In the genomic region with DNA sequence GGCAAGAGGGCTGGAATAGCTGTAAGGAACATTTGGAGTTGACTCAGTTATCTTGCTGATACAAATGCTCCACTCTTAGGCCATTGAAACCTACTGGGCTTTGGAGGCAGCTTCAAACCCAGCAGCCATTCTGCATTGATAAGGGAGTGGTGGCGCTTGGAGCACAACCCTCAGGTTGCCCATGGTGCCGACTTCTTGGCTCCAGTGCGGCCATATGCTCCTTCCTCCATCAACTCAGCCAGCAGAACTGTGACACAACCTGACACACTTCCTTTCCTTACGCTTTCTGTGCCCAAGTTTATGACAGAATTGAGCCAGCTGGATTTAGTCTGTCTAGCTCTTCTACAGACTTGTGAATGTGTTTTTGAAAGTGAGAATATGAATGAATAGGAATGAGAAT, we compare ENCODE assay signal across 10 mouse cellular contexts. TPM values are rescaled to one million over a fixed set of nuclear protein-coding genes. Genes with fewer than 3 reads are reported as not detected.
DNase-seq lines count a peak whose midpoint lies in the region; ATAC-seq lines count a peak whose summit lies in the region.
"Had no signal": no experiment of that assay in that cellular context is flagged by ENCODE, and none has a peak within 500 bp of the region (broad histone marks: within the 10 kb centered on the region; RNA-seq: fewer than 3 reads in every experiment).

No protein-coding gene starts in this region.

- no peak overlapping the region for H3K27ac ChIP-seq in kidney, embryonic 14.5 days (ENCODE audit: low read depth, low read length)
- H3K27ac ChIP-seq in embryonic facial prominence, embryonic 11.5 days (replicated peaks; ENCODE audit: low read depth, low read length), result no peak overlapping the region
- peak overlapping the region; percentile 100 for H3K27ac ChIP-seq in liver, embryonic 13.5 days

- DNase-seq in kidney, postnatal 14 days, result no peak
- DNase-seq in brain, adult 2 months (ENCODE audit: low read depth, low spot score), result peak; percentile 72
- no peak for DNase-seq in embryonic facial prominence, embryonic 11.5 days (ENCODE audit: low spot score)
- DNase-seq in liver, embryonic 13.5 days, result peak; percentile 54
- DNase-seq in adrenal gland, adult 8-10 months, result no peak
- no peak for DNase-seq in thymus, postnatal 25 days

- peaks cover 17% of the 10 kb centered on the region for H3K4me1 ChIP-seq in kidney, embryonic 14.5 days (ENCODE audit: control insufficient read depth, insufficient read depth, low read length)
- H3K4me1 ChIP-seq in embryonic facial prominence, embryonic 11.5 days (ENCODE audit: control insufficient read depth, insufficient read depth, low read length), result no peaks in the 10 kb centered on the region
- peaks cover 72% of the 10 kb centered on the region for H3K4me1 ChIP-seq in liver, embryonic 13.5 days (replicated peaks)

- no peak for ATAC-seq in kidney, embryonic 14.5 days (ENCODE audit: low FRiP score, low TSS enrichment)
- ATAC-seq in embryonic facial prominence, embryonic 11.5 days (replicated peaks; ENCODE audit: insufficient number of reproducible peaks, low FRiP score, low TSS enrichment, low read depth), result no peak
- ATAC-seq in liver, embryonic 13.5 days (ENCODE audit: low read depth), result no peak
- no peak for ATAC-seq in granulocyte monocyte progenitor cell, adult 5-6 weeks (replicated peaks; ENCODE audit: poor library complexity, severe bottlenecking)

- peaks cover 6% of the 10 kb centered on the region; the same call in 1 of the 2 replicates for H3K36me3 ChIP-seq in kidney, embryonic 14.5 days (ENCODE audit: control insufficient read depth, insufficient read depth, low read length)
- no peaks in the 10 kb centered on the region; the same call in 1 of the 2 replicates for H3K36me3 ChIP-seq in embryonic facial prominence, embryonic 11.5 days (replicated peaks; ENCODE audit: control insufficient read depth, insufficient read depth, low read depth, low read length)
- peaks cover 27% of the 10 kb centered on the region for H3K36me3 ChIP-seq in liver, embryonic 13.5 days

- 75% methylated on average over 4 of the region's 4 CpGs for WGBS in kidney, embryonic 14.5 days
- WGBS in embryonic facial prominence, embryonic 11.5 days, result 87% methylated on average over 4 of the region's 4 CpGs
- 28% methylated on average over 4 of the region's 4 CpGs for WGBS in liver, embryonic 13.5 days (ENCODE audit: insufficient replicate concordance)

- H3K4me3 ChIP-seq in kidney, embryonic 14.5 days (ENCODE audit: low read length), result no peak overlapping the region
- peak overlapping the region; percentile 90; the same call in 1 of the 2 replicates for H3K4me3 ChIP-seq in embryonic facial prominence, embryonic 11.5 days (ENCODE audit: low read depth, low read length)
- H3K4me3 ChIP-seq in liver, embryonic 13.5 days (replicated peaks), result peak overlapping the region; percentile 83

- 0 out of 2 replicates have a peak overlapping the region, but pooled peaks have one; percentile 77 for H3K4me2 ChIP-seq in kidney, embryonic 14.5 days (replicated peaks; ENCODE audit: low read depth, low read length)
- no peak overlapping the region; the same call in 1 of the 2 replicates for H3K4me2 ChIP-seq in embryonic facial prominence, embryonic 11.5 days (ENCODE audit: low read depth, low read length)
- peak overlapping the region; percentile 92 for H3K4me2 ChIP-seq in liver, embryonic 13.5 days

- H3K9me3 ChIP-seq in kidney, embryonic 14.5 days (ENCODE audit: control insufficient read depth, low read length), result no peaks in the 10 kb centered on the region
- H3K9me3 ChIP-seq in embryonic facial prominence, embryonic 11.5 days (replicated peaks; ENCODE audit: control insufficient read depth, low read length), result no peaks in the 10 kb centered on the region
- no peaks in the 10 kb centered on the region for H3K9me3 ChIP-seq in liver, embryonic 13.5 days (replicated peaks)

- peak overlapping the region; percentile 99; the same call in 1 of the 2 replicates for H3K9ac ChIP-seq in kidney, embryonic 14.5 days (ENCODE audit: low read depth, low read length)
- H3K9ac ChIP-seq in embryonic facial prominence, embryonic 11.5 days (replicated peaks; ENCODE audit: low read length), result peak overlapping the region; percentile 99; the same call in 1 of the 2 replicates
- H3K9ac ChIP-seq in liver, embryonic 13.5 days, result peak overlapping the region; percentile 99

- no peaks in the 10 kb centered on the region for H3K27me3 ChIP-seq in kidney, embryonic 14.5 days (ENCODE audit: control insufficient read depth, insufficient read depth, low read length)
- no peaks in the 10 kb centered on the region for H3K27me3 ChIP-seq in embryonic facial prominence, embryonic 11.5 days (ENCODE audit: control insufficient read depth, insufficient read depth, low read length)
- H3K27me3 ChIP-seq in liver, embryonic 13.5 days, result no peaks in the 10 kb centered on the region

RNA-seq across cellular contexts. Expression of gene Nfya, which starts 2.6 kb away (rescaled TPM):
- 16.4 and 26.7 TPM in 2 replicates for polyA plus RNA-seq in kidney, embryonic 14.5 days (2014; fragmentation: Nextera tagmentation; extraction: Ambion mirVana)
- 23.0 and 26.5 TPM in 2 replicates for polyA plus RNA-seq in embryonic facial prominence, embryonic 11.5 days (2014; fragmentation: Nextera tagmentation; extraction: Ambion mirVana)
- 7.2 and 9.7 TPM in 2 replicates for polyA plus RNA-seq in liver, embryonic 13.5 days (2015; fragmentation: Nextera tagmentation; extraction: Ambion mirVana)
- 96.6 and 101 TPM in 2 replicates for total RNA-seq in granulocyte monocyte progenitor cell, adult 5-6 weeks (2014; fragmentation: Nextera tagmentation)
- total RNA-seq in granulocyte monocyte progenitor cell, adult 5-6 weeks (2017), result 50.9 and 56.0 TPM in 2 replicates
- 10 to 100 TPM; 33.2 to 45.6 (median 40.9) TPM for total RNA-seq in adrenal gland, adult 8-10 months (2022)

RNA-seq across cellular contexts. Expression of gene Oard1, which starts 2.7 kb away (rescaled TPM):
- 82.5 and 101 TPM in 2 replicates for polyA plus RNA-seq in kidney, embryonic 14.5 days (2014; fragmentation: Nextera tagmentation; extraction: Ambion mirVana)
- 76.5 and 79.7 TPM in 2 replicates for polyA plus RNA-seq in embryonic facial prominence, embryonic 11.5 days (2014; fragmentation: Nextera tagmentation; extraction: Ambion mirVana)
- polyA plus RNA-seq in liver, embryonic 13.5 days (2015; fragmentation: Nextera tagmentation; extraction: Ambion mirVana), result 58.9 and 61.8 TPM in 2 replicates
- total RNA-seq in granulocyte monocyte progenitor cell, adult 5-6 weeks (2014; fragmentation: Nextera tagmentation), result 52.6 and 59.4 TPM in 2 replicates
- total RNA-seq in granulocyte monocyte progenitor cell, adult 5-6 weeks (2017), result 52.9 and 58.7 TPM in 2 replicates
- total RNA-seq in adrenal gland, adult 8-10 months (2022), result 10 to 100 TPM; 21.6 to 27.2 (median 25.7) TPM

RNA-seq across cellular contexts. Expression of gene Apobec2, which starts 25.6 kb away (rescaled TPM):
- polyA plus RNA-seq in kidney, embryonic 14.5 days (2014; fragmentation: Nextera tagmentation; extraction: Ambion mirVana), result 0.69 and 0.89 TPM in 2 replicates
- 1.2 and 2.0 TPM in 2 replicates for polyA plus RNA-seq in embryonic facial prominence, embryonic 11.5 days (2014; fragmentation: Nextera tagmentation; extraction: Ambion mirVana)
- 1.2 TPM in 2 replicates for polyA plus RNA-seq in liver, embryonic 13.5 days (2015; fragmentation: Nextera tagmentation; extraction: Ambion mirVana)
- total RNA-seq in granulocyte monocyte progenitor cell, adult 5-6 weeks (2014; fragmentation: Nextera tagmentation), result not detected in 2 replicates
- total RNA-seq in granulocyte monocyte progenitor cell, adult 5-6 weeks (2017), result not detected in 2 replicates
- 1 to 10 TPM in 3 of 4 experiments, under 1 TPM in 1; 0.98 to 2.5 (median 2.0) TPM for total RNA-seq in adrenal gland, adult 8-10 months (2022)

RNA-seq across cellular contexts. Expression of gene Tspo2, which starts 44.2 kb away (rescaled TPM):
- polyA plus RNA-seq in kidney, embryonic 14.5 days (2014; fragmentation: Nextera tagmentation; extraction: Ambion mirVana), result 1.9 TPM in 2 replicates
- polyA plus RNA-seq in embryonic facial prominence, embryonic 11.5 days (2014; fragmentation: Nextera tagmentation; extraction: Ambion mirVana), result 0.28 and 0.52 TPM in 2 replicates
- polyA plus RNA-seq in liver, embryonic 13.5 days (2015; fragmentation: Nextera tagmentation; extraction: Ambion mirVana), result 134 and 152 TPM in 2 replicates
- total RNA-seq in granulocyte monocyte progenitor cell, adult 5-6 weeks (2014; fragmentation: Nextera tagmentation), result 0.26 and 2.5 TPM in 2 replicates
- total RNA-seq in granulocyte monocyte progenitor cell, adult 5-6 weeks (2017), result 0.17 and 0.62 TPM in 2 replicates
- total RNA-seq in adrenal gland, adult 8-10 months (2022), result under 1 TPM in 1 of 4 experiments, not detected in 3; 0.89 TPM
- total RNA-seq: left cerebral cortex, adult 8-10 months had no signal

RNA-seq across cellular contexts. Expression of gene Treml1, which starts 47.4 kb away (rescaled TPM):
- polyA plus RNA-seq in kidney, embryonic 14.5 days (2014; fragmentation: Nextera tagmentation; extraction: Ambion mirVana), result 0.67 and 0.76 TPM in 2 replicates
- 2.5 and 3.0 TPM in 2 replicates for polyA plus RNA-seq in embryonic facial prominence, embryonic 11.5 days (2014; fragmentation: Nextera tagmentation; extraction: Ambion mirVana)
- 24.1 and 25.5 TPM in 2 replicates for polyA plus RNA-seq in liver, embryonic 13.5 days (2015; fragmentation: Nextera tagmentation; extraction: Ambion mirVana)
- total RNA-seq in granulocyte monocyte progenitor cell, adult 5-6 weeks (2014; fragmentation: Nextera tagmentation), result not detected in 2 replicates
- 0.41 TPM in 1 of 2 replicates, not detected in the other for total RNA-seq in granulocyte monocyte progenitor cell, adult 5-6 weeks (2017)
- under 1 TPM; 0.31 to 0.77 (median 0.64) TPM for total RNA-seq in adrenal gland, adult 8-10 months (2022)
- polyA plus RNA-seq: neural tube, embryonic 14.5 days had no signal

Comparison
In these comparisons a context has a peak if more than half of its experiments do, and no peak if none do; other contexts are left out.
1. DNase-seq: peak in brain, adult 2 months (single experiment) and liver, embryonic 13.5 days (single experiment); none in kidney, postnatal 14 days (single experiment), embryonic facial prominence, embryonic 11.5 days (single experiment), adrenal gland, adult 8-10 months (single experiment) and thymus, postnatal 25 days (single experiment).
2. Peak in every context shown above with its lines, with median percentiles within 50 percentile points of each other: H3K9ac ChIP-seq.